Mouse (Mus musculus): ENCODE data around the gene Arl8b.
"Not testable (repeated sequence)": the region's sequence is repeated elsewhere in the genome, so short reads cannot be mapped to it uniquely, and the experiment has no call there.

The Arl8b gene

GRCm38 (mm10) chr6:108832170-108832569, 49.3 kb downstream of the Arl8b start:
- intact Hi-C loops (cut with DNase I), result no loop called here

GRCm38 (mm10) chr6:108832989-108833388, 50.1 kb downstream of the Arl8b start:
- intact Hi-C loops (cut with DNase I), result no loop called here

- intact Hi-C loops (cut with DNase I), result no loop called here
These were observed 51.2 kb downstream of the Arl8b start for GRCm38 (mm10) chr6:108833963-108834697.

- intact Hi-C loops (cut with DNase I), result no loop called here
These were observed 53.1 kb downstream of the Arl8b start for GRCm38 (mm10) chr6:108835765-108836691.

GRCm38 (mm10) chr6:108837081-108837480, 54.2 kb downstream of the Arl8b start:
- intact Hi-C loops (cut with DNase I), result no loop called here

- intact Hi-C loops (cut with DNase I), result no loop called here
These were observed 55.1 kb downstream of the Arl8b start for GRCm38 (mm10) chr6:108837958-108838357.

- intact Hi-C loops (cut with DNase I), result no loop called here
These were observed 56.5 kb downstream of the Arl8b start for GRCm38 (mm10) chr6:108839432-108839831.

- intact Hi-C loops (cut with DNase I), result no loop called here
These were observed 58.2 kb downstream of the Arl8b start for GRCm38 (mm10) chr6:108840861-108841640.

- intact Hi-C loops (cut with DNase I), result no loop called here
These were observed 60.8 kb downstream of the Arl8b start for GRCm38 (mm10) chr6:108843664-108844063.

GRCm38 (mm10) chr6:108844093-108844492, 61.2 kb downstream of the Arl8b start:
- intact Hi-C loops (cut with DNase I), result no loop called here

- intact Hi-C loops (cut with DNase I), result no loop called here
These were observed 61.9 kb downstream of the Arl8b start for GRCm38 (mm10) chr6:108844771-108845170.

- intact Hi-C loops (cut with DNase I), result no loop called here
These were observed 69.3 kb downstream of the Arl8b start for GRCm38 (mm10) chr6:108852088-108852670.

- intact Hi-C loops (cut with DNase I), result no loop called here
These were observed 70.1 kb downstream of the Arl8b start for GRCm38 (mm10) chr6:108852986-108853385.

- intact Hi-C loops (cut with DNase I), result no loop called here
These were observed 75.7 kb downstream of the Arl8b start for GRCm38 (mm10) chr6:108858583-108858982.

- intact Hi-C loops (cut with DNase I), result no loop called here
These were observed 78.3 kb downstream of the Arl8b start for GRCm38 (mm10) chr6:108861226-108861625.

- intact Hi-C loops (cut with DNase I), result no loop called here
These were observed 79.6 kb downstream of the Arl8b start for GRCm38 (mm10) chr6:108862548-108862947.

GRCm38 (mm10) chr6:108866317-108866716, 83.4 kb downstream of the Arl8b start:
- intact Hi-C loops (cut with DNase I), result no loop called here

GRCm38 (mm10) chr6:108869031-108869430, 86.1 kb downstream of the Arl8b start:
- intact Hi-C loops (cut with DNase I), result not testable (repeated sequence)

GRCm38 (mm10) chr6:108870421-108870820, 87.5 kb downstream of the Arl8b start:
- intact Hi-C loops (cut with DNase I), result no loop called here

- intact Hi-C loops (cut with DNase I), result no loop called here
These were observed 88.4 kb downstream of the Arl8b start for GRCm38 (mm10) chr6:108871251-108871650.
